Mouse (Mus musculus) layer of hippocampus, postnatal 10 days (tissue): ENCODE measurements at regions not wholly inside any gene's neighbourhood (a gene's known extent, or its start where the extent isn't known, plus 50 kb on each side); places are given as distances from the start of the nearest gene placed in this dataset.
A peak's percentile ranks its signal among the peaks of the same experiment; 100 is the strongest.

Experiments
- DNase-seq, 2 experiments: peaks; one replicate each; pipeline ENCODE4 v3.0.0; 2021; ENCODE audit warnings: low spot score in 2 of 2

- DNase-seq, result no peak
Measured at GRCm38 (mm10) chr11:50547776-50548175, 54.1 kb upstream of the Adamts2 start.

DNA sequence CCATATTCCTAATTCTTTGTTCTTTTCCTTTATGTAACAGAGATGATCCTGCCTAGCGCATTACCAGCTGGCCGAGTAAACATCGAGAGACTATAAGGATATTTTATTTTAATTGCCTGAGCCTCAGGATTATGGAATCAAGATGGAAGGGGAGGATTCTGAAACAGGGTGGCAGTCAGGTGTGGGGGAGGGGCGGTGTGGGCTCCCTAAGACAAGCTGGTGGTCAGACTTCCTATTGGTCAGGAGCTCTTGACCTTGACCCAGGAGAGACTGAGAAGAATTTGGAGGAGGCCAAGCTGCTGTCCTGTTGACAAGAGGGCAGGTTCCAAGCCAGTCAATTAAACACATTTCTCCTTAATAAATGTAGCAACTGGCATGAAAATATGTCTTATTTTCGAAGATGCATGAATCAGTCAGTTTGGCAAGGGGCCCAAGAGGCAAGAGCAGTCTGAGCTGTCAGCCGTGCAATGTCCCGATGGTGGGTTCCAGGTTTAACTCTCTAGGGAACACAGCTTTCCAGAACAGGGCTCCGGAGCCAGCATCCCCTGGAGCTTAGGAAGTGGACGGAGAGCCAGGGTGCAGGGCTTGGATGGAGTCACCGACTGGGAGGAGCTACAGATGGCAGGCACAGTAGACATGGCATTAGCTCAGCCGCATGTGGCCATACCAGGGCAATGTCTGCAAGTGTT lies 55.3 kb upstream of the Adamts2 start:
- peak; percentile 52 to 65 for DNase-seq

DNA sequence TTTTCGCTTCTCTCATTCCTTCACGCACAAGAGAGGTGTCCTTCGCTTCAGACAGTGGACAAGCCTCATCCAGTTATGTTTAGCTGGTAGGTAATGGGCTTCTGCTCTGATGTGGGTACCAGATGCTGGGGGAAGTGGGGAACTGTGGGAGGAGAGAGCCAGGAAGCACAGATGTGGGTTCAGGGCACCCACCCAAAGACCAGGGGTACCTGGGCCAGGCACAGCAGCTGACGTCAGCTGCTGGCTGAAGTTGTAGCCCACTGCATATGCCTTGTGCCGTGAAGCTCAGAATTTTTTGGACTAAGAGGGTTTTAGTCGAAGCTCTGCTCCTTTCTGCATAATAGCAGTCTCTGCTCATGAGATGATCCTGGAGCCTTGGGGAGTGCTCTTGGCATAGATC lies 56.5 kb upstream of the Adamts2 start:
- no peak for DNase-seq

DNA sequence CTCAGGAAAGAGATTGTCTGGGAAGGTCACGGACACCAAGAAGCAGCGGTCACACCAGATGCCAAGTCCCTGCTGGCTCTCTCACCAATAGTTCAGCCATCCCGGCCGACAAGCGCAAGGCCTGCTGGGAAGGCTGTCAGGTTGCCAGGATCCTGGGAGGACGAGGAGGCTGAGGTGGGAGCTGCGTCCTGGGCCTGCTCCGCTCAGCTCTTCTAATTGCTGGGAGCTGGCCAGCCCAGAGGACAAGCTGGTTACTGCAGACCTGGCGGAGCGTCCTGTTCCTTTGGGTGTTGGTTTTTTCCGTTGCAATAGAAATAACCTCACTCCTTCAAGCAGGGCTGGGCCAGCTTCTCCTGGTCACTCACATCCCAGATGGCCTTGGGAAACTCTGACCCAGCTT lies 61.7 kb upstream of the Adamts2 start:
- DNase-seq, result peak in 1 of 2 experiments; percentile 27

DNA sequence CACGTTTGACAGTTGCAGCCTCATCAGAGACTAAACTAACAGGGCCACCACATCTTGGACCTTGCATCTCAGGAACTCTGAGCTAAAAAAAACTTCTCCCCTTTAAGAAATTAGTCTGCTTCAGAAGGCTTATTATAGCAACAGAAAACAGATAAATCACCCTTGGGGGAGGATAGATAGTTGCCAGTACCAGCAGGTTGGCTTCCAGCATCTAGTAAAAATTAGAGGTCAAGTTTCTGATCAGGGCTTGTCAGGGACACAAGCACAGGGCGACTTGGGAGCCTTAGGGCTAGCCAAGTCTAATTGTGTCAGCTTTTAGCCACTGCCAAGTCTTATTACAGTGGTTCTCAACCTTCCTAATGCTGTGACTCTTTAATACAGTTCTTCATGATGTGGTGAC lies 67.6 kb upstream of the Adamts2 start:
- DNase-seq, result no peak

DNA sequence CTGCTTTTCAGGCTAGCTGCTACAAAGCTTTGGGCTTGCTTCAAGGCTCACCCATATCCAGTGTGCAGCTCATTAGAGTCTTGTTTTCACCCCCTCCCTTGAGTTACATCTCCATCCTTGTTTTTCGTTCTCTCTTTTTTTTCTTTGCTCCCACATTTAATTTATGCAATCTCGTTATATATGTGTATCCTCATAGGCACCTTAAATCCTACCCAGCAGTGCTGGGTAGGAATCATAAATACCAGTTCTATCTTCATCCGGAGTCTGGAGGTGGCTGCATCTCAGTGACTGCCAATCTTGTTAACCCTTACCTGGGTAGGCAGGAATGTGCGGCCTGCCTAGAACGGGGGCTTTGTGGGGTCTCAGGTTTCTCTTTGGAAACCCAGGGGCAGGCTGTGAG lies 74.0 kb upstream of the Adamts2 start:
- DNase-seq, result no peak

GRCm38 (mm10) chr11:50520162-50520561 lies 81.7 kb upstream of the Adamts2 start:
- no peak for DNase-seq

- no peak for DNase-seq
Measured at GRCm38 (mm10) chr11:50507882-50508281, 77.0 kb upstream of the Rufy1 start.

GRCm38 (mm10) chr11:50507498-50507824 lies 76.5 kb upstream of the Rufy1 start:
- DNase-seq, result no peak

DNA sequence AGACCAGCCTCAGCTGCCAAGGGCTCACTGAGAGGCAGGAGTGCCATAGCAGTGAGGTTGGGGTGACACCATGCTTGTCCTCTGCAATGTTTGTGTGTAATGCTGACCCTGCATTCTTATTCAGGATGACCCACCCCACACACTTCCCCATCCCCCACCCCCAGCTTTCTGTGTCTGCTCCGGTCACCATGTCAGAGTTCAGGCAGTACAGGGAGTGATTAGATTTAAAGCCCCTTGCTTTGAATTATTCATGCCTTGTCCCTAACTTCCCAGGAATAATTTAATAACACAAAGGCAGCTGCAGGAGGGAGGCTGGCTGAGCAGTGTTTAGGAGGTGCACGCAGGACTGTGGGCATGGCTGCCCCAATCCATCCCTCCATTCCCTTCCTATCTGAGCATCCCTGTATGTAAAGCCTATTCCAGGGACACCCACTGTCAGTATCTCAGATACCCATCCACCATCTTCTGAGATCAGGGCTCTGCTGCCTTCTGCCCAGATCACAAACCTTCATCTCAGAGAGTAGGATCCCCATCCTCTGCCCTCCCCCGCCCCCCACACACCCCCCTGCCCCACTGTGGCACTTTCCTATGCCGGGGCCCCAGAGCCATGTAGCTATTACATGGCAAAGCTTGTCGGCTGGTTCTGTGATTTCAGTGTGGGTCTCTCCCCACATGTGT lies 76.0 kb upstream of the Rufy1 start:
- no peak for DNase-seq

DNA sequence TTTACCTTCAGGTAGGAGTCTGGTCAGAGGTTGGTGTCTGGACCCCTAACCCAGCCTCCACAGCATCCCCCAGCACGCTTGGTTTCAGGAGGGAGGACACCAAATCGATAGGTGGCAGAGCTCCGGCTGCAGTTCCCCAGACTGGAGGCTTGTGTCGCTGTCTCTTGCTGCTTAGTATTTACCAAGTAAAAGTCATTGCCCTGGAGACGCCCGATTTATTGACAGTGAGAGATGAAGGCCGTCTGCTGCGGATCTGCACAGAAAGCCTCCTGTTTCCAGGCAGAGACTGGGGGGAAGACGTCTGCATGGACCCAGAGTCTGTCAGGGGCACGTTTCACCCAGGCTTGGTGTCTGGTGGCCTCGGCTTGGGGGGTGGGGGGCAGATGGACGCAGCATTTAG lies 70.4 kb upstream of the Rufy1 start:
- peak in 1 of 2 experiments; percentile 27 for DNase-seq

DNA sequence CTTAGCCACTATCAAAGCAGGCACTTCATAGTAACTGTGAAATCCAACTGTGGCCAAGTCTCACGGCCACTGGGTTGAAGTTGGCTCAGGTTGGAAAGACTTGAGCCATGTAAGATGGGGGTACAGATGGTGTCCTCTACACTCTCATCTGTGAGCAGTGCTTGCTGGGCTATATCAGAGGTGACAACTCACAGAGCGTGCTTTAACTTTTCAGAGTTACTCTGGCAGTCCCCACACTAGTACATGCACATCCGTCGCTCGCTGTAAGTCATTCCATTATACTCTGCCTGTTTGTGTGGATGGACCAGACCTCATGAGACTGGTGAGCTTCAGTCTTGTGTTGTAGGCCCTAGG lies 62.2 kb upstream of the Rufy1 start:
- DNase-seq, result no peak

DNA sequence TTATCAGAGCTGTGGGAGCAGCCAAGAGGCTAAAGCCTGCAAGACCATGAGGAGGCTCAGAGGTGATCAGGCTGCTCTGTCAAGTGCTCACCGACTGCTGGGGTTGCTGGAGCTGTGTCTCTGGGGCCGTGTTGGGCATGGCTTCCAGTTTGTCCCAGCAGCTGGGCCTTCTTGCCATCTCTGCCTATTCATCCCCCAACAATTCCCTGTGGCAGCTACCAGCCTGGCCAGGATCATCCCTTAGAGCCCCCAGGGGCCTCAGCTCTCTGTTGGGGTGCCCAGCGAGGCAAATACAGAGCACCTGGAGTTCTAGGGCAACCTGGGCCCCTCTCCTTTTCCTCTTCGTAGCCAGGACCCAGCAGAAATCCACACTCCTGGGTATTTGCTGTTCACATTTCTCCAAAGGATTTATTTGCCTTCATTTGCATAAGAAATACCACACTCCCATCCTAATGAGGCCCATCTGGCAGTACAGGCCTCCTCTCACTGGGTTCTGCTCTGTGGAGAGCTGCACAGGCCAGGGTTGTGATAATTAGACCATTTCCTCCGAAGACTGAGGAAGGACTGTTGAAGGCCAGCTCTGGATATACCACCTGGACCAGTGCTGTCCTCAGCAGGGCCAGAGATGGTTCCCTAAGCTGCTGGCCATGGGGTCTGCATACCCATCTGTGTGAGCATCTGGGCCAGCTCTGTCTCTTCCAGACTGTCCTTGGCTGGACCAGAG lies 61.6 kb upstream of the Rufy1 start:
- peak; percentile 23 to 39 for DNase-seq

GRCm38 (mm10) chr11:50483821-50484220 lies 52.9 kb upstream of the Rufy1 start:
- no peak for DNase-seq

DNA sequence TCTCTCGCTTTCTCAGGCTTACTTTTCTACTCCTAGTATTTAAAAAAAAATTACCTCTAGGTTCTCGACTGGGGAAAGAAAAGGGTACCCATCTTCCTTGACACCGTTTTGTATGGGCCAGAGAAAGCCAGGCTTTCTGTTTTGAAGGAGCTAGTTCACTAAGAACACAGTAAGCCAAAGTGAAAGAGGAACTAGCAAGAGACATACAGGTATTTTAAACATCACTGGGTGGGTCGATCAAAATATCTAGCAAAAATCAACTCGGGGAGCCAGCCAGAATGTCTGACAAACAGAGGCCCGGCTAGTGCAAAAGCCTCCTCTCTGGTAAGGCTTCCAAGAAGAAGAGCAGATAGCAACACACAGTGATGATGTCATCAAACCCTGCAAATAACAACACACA lies 52.2 kb upstream of the Rufy1 start:
- DNase-seq, result no peak

DNA sequence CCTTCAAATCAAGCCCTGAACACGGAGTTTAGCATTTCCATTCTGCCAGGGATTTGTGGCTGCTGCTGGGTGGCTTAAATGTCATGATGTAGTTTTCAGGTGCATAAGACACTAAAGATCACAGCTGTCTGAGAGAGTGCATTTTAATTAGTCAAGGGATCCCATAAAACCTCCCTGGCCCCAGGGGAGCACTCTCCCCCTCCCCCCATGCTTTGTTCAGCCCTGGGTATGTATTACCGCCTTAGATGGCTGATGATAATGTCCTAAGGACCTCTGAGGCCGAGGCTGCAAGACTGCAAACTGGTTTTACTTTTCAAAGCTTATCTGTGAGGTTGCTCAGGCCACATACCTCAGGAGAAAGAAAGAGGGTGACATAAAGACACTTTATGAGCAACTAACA lies 51.7 kb upstream of the Rufy1 start:
- DNase-seq, result no peak
